Mouse (Mus musculus): ENCODE measurements at regions not wholly inside any gene's neighbourhood (a gene's known extent, or its start where the extent isn't known, plus 50 kb on each side); places are given as distances from the start of the nearest gene placed in this dataset.

DNA sequence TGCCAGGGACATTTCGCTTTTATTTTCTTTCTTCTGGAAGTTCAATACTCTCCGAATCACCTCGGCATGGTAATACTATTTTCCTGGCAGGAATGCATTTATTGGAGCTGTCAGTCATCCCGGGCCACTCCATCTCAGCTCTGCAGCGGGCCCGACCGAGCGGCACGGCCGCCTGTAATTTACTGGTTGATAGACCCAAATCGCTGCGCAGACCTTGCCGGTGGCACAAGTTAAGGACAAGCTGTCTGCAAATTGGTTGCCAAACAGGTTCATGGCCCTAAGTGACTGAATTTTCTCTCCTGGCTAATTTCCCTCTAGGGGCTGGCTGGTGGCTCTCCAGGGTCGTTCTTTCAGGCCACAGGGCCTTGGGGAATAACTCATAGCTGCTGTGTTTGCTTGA is 169.4 kb upstream of the Kcnab2 start:
- TF ChIP-seq CTCF (IDR thresholded peaks at IDR 0.05; ENCODE audit: insufficient read depth, low read length) = no peak
- no peak for TF ChIP-seq POLR2A (IDR thresholded peaks at IDR 0.05; ENCODE audit: borderline replicate concordance, extremely low read depth, low read depth, low read length)
